Mouse (Mus musculus) mesoderm, embryonic 11.5 days (tissue): ENCODE data around the gene S1pr5.
"Not testable (repeated sequence)": the region's sequence is repeated elsewhere in the genome, so short reads cannot be mapped to it uniquely, and the experiment has no call there.

Experiments
- DNase-seq: peaks from one replicate; pipeline ENCODE4 v3.0.0-alpha.2; 2012; ENCODE audit warnings: low read depth, low spot score

Gene S1pr5

DNA sequence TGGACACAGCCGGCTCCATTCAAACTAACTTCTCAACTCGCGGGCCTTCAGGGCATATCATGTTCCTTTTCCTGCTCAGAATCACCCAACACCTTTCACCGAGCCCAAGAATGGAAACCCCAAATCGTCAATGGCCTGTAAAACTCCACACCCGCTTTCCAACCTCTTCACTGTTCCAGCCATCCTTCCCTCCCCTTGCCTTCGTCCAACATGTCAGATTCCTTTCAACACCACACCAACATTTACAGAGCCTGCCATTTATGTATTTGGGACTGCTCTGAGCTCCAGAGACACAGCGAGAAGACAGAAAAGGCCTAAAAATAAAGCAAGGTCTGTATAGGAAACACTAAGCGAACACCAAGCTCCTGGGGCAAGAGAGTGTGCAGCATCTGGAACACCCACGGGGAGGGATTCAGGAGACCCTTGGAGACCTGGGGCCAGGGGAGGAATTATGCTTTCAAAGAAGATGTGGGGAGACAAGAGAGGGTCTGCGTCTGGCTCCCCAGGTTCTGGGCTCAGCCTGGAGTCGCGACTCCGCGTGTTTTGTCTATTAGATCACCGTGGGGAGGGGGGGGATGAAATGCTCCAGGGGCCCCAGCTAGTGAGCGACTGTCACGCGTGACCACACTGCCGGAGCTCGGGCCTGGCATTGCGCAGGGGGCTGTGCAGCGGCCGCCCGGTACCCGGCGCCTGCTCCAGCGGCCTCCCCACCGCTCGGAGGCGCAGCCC, 10.1 kb downstream of the S1pr5 start:
- no peak for DNase-seq

DNA sequence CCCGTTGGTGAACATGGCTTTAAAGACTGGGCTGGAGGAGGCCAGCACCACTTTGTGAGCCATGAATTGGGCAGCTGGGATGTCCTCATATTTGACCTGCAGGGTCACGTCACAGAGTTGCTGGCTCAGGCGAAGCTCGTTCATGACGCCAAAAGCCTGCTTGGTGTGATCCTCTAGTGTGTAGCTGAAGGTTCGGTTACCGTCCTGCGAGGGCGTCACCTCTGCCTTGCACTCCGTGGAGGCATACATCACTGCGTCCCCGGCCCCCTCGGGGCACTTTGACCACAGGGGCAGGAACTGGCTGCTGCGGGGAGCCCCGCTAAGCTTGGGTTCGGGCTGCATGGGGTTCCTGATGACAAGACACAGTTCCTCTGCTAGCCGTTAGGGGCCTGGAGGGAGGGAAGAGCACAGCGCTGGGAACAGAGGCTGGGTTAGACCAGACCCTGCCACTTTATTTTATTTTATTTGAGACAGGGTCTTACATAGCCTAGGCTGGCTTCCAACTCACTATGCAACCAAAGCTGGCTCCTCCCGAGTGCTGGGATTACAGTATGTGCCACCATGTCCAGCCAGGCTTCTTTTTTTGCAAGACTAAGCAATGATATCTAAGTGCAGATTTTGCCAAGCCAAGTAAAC, 10.8 kb downstream of the S1pr5 start:
- DNase-seq, result no peak

DNA sequence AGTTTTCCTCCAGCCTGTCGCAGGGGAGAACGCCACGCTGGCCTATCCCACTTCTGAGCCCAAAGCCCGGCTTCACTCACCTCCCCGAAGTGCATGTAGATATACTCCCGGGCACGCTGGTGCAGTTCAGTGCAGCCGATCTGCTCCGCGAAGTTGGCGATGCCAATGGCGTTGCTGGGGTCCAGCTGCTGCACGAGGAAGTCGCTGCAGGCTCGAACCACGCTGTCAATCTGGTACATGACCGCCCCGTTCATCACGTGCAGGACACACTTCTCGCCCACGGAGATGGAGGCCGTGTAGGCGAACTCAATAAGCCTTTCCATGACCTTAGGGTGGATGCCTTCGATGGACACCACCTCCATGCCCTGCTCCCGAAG, 11.3 kb downstream of the S1pr5 start:
- no peak for DNase-seq

DNA sequence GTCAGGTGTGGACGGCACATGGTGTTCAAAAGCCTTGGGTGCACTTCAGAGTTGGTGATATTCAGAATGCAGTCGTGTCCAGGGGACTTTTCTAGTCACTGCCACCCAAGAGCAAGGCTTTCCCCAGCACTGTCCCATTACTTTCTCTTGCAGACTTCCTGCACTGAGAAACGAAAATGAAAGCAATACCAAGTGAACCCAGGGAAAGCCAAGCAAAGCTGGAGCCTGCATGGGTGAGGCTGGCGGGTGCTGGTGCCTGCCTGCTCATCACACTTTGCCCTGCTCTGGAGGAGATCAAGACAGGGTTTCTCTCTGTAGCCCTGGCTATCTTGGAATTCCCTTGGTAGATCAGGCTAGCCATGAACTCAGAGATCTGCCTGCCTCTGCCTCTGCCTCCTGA, 12.9 kb downstream of the S1pr5 start:
- DNase-seq, result no peak

DNA sequence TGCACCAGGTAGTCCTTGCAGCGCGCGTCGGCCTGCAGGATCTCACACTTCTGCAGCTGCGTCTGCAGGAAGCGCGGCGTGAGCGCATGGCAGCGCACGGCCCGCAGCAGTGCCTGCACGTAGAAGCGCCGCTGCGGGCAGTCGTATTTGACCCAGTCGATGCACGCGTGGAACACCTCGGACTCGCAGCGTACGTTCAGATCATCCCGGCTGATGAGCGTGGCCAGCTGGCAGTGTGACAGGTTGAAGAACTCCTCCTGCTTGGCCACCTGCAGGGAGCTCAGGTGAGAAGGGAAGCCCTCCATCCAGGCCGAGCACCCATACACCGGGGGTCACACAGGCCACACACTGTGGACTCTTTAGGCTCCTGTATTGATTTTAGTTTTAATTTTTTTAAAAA, 14.4 kb downstream of the S1pr5 start:
- DNase-seq, result no peak

DNA sequence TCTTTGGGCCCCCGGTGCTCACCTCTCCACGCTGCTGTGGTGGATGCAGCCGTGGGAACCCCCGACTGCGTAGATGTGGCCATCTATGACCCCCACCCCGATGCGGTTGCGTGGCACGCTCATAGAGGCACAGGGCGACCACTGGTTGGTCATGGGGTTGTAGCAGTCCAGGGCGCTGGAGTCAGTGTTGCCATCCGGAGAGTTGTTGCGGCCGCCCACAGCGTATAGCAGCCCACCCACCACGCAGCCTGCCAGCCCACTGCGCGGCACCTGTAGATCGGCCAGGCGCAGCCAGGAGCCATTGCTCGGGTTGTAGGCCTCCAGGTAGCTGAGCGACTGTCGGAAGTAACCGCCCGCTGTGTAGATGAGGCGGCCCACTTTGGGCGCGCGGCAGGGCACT, 14.9 kb downstream of the S1pr5 start:
- no peak for DNase-seq

DNA sequence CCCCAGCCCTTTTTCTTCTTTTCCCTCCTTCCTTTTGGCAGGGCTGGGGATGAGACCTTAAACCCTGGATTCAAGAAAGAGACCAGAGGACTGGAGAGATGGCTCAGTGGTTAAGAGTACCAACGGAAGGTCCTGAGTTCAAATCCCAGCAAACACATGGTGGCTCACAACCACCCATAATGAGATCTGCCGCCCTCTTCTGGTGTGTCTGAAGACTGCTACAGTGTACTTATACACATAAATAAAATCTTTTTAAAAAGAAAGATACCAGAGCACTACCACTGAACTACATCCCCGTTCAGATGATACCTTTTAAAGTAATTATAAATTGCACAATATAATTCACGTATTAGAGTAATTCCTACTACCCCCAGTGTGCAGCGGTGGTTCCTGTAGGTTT, 15.4 kb downstream of the S1pr5 start:
- DNase-seq, result no peak

DNA sequence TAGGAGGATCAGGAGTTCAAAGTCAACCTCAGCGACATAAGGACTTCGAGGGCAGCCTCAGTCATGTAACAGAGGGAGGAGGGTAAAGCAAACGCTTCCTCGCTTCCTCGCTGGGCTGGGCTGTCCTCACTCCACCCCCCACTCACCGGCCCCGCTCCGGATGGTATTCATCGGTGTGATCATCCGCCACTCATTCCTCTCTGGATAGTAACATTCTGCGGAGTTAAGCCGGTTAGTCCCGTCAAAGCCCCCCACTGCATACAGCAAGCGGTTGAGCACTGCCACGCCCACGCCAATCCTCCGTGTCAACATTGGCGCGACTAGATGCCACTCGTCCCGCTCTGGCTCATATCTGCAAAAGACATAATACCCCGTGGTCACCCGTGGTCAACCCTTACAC, 16.7 kb downstream of the S1pr5 start:
- no peak for DNase-seq

DNA sequence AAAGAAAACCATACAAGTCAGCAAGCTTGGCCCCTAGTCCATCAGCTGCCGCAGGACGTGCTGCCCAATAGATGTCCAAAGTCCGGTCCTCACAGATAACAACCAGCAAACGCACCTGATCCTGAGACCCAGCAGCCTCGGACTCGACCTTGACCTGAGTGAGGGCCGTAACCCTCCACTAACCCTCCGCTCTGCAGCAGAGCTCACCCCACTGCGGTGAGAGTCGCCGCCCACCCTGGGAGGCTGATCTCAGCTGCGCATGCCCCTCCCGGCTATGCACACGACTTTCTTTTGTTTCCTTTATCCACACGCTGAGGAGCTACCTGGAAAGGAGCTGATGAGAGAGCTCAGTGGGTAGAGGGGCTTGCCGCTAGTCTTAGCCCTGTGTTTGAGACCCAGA, 20.9 kb downstream of the S1pr5 start:
- no peak for DNase-seq

DNA sequence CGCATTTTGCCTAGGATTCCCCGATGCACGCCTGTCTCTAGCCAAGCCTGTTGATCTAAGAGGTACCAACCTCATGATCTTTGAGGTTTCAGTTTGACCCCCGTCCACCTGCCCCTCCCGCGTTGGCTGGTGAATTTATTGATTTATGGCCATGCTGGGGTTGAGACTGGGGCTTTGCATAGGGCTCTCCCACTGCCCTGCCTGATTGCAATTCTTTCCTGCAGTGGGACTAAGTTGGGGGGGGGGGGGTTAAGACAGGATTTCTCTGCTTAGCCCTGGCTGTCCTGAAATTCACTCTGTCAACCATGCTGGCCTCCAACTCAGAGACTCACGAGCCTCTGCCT, 22.9 kb downstream of the S1pr5 start:
- DNase-seq, result no peak

DNA sequence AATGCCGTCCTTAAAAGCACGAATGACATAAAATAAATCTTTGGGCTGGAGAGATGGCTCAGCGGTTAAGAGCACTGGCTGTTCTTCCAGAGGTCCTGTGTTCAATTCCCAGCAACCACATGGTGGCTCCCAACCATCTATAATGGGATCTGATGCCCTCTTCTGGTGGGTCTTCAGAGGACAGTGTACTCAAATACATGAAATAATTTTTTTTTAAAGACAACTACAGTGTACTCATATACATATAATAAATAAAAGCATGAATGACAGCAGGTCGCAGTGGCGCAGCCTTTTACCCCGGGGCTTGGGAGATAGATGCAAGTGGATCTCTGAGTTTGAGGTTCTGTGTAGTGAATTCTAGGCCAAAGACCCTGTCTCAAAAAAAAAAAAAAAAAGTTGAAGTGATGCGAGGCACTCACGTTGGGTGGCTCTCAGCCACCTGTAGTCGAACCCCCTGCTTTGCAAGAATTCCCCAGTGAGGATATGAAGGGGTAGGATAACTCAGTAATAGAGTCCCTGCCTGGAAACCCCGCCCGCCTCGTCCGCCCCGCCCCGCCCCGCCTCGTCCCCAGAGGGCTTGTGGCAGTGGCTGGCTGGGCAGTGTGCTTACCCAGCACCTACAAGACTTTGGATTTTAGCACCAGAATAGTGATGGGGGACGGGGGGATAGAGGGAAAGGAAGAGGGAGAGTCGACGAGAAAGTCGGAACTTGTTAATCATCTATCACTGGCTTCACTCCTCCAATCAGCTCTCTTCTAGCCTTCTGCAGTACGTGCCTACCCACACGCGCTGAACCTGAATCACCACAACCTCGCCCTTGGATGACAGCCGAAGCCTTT, 23.4 kb downstream of the S1pr5 start:
- DNase-seq, result no peak

DNA sequence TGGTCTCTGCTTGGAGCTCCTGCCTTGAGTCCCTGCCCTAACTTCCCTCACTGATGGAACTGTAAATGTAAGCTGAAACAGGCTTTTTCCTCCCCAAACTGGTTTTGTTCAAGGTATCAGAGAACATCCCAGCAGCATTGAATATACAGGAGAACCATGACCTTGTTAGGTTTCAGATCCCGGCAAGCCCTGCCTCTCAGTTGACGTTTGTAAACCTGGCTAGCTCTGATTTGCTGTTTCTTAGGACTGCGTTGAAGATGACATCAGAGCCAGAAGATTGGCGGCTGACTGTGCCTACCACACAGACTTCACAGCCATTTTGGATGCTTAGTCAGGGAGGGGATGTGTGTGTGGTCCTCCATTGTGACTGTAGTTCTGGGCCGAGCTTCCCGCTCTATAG, 24.3 kb downstream of the S1pr5 start:
- no peak for DNase-seq

DNA sequence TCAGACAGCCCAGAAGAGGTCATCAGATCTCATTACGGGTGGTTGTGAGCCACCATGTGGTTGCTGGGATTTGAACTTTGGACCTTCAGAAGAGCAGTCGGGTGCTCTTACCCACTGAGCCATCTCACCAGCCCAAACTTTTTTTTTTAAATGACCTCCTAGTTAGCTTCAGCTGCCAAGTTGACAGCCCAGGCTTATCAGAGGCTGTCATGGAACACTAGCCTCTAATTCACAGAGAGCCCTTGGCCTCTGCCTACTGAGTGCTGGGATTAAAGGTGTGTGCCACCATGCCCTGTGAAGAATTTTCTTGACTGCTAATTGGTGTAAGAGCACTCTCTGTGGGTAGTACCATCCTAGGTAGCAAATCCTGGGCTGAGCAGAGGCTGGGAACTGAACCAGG, 24.8 kb downstream of the S1pr5 start:
- not testable (repeated sequence) for DNase-seq

DNA sequence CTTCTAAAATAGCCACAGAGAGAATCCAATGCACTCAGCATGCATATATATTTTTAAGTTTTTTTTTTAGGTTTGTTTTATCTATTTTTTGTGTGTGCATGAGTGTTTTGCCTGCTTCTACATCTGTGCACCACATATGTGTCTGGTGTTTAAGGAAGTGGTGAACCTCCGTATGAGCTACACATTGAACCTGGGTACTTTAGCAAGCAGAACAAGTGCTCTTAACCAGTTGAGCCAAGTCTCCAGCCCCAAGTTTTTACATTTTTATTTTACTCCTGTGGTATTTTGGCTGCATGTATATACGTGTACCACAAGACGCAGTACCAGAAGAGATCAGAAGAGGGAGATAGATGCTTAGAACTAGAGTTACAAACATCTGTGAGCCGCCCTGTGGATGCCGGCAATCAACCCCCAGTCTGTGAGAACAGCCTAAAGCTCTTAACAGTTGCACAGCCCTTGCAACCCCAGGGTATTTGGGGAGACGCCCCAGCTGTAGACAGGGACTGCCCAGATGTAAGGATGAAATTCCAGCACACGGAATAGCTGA, 26.8 kb downstream of the S1pr5 start:
- peak; percentile 84 for DNase-seq

DNA sequence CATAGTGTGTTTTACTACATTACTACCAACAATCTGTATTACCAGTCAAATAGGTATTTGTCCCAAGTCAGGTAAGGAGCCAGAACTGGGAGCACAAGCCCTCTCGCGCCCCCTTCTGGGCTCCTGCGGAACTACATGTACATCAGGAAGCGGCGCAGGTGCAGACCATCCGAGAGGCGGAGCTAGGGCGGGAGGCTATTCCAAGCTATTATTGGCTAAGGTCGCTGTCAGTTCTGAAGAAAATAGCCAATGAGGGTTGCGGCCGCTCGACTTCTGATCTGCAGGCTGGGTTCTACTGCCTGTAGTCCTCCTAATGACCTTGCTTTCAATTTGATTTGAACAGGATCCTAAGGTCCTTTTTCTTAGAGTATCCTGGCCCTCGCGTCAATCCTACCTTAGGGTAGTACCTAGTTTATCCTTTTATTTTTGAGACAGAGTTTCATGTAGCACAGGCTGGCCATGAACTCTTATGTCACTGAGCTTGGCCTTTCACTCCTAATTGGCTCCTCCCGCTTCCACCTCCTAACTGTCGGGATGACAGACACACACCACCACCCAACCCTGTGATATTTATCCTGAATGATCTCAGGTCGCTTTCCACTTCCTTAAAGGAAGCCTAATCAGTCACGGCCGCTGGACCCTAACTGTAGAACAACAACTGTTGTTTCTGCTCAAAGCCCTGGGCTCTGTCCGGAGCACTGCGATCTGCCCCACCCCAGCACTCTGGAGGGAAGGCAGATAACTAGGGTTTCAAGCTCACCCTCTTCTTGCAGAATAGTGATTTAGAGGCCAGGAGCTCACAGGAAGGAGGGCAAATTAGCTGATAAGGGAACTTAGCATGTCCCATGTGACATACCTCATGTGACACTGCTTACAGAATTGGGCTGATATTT, 27.5 kb downstream of the S1pr5 start:
- DNase-seq, result peak; percentile 92

DNA sequence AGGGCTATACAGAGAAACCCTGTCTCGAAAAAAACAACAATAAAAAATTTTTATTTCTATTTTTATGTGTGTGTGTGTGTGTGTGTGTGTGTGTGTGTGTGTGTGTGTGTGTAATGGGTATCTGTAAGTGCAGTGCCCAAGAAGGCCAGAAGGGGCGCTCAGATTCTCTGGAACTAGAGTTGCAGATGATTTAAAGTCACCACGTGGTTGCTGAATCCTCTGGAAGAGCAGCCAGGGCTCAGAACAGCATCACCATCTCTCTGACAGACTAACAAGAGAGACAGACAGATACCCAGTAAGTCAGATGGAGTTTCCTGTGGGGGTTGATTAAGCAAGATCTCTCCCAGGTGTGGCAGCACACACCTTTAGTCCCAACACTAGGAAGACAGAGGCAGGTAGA, 28.4 kb downstream of the S1pr5 start:
- no peak for DNase-seq

DNA sequence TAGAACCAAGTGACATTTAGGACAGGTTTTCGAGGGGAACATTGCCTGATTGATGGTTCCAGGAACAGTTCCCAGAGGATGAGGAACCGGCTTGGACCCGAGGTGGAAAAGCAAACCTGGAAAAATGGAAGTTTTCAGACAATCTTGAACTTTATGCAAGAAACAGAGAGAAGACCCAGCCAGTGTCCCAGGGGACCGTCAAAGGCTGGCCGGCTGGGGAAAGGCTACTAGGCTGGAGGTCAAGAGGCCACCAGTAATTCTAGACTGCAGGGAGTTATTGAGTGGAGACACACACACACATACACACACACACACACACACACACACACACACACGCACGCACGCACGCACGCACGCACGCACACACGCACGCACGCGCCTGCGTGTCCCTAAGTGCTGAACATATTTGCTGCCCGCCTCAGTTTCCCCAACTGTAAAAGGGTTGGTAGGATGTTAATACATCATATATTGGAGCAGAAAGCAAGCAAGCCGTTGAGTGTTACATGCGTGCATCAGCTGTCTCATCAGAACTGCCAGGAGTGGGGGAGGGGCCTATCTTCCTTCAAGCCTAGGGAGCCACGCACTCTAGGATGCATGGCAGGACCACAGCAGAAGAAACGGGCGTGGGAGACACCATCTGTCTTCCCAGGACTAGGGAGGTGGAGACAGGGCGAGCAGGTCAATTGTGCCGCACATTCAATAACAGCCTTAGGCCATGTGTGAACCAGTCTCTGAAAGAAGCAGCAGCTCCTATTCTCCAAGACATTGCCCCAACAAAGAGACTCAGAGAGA, 32.0 kb downstream of the S1pr5 start:
- no peak for DNase-seq

DNA sequence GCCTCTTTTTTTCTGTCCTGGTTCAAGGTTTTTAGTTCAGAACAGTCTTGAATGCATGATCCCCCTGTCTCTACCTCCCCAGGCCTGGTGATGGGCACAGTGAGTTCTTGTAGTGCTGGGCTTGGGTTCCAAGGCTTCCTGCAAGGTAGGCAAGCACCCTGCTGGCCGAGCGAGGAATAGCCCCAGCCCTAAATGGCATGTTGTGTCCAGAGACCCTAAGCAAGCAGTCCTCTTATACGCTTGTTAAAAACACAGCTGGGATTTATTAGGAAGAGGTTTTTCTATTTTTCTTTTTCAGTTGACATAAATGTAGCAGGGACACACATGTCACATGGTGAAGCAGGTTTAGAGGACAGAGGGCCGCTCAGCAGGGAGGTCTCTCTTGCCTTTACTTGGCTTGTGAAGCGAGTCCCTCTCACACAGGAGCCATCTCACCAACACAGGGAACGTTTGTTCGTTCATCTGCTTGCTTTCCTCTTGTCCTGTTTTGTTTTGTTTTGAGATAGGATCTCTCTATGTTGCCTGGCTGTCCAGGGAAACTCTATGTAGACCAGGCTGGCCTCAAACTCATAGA, 34.5 kb downstream of the S1pr5 start:
- no peak for DNase-seq

DNA sequence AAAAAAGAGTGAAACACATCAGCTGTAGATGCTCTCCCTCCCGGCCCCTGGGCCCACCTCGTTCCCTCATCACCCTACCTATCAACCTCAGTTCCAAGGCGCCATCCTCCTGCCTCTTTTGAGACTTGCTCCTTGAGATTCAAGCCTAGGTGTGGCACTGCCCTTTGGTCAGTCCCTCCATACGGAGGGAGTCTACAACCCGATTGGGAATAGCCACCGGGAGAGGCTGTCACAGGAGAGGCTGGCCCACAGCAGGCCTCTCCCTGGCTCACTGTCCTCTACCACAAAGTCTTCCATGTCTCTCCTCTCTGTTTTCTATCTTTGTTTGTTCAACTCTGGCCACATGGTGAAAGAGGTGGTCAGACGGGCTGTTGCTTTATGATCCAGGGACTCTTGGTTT, 36.6 kb downstream of the S1pr5 start:
- DNase-seq, result no peak

DNA sequence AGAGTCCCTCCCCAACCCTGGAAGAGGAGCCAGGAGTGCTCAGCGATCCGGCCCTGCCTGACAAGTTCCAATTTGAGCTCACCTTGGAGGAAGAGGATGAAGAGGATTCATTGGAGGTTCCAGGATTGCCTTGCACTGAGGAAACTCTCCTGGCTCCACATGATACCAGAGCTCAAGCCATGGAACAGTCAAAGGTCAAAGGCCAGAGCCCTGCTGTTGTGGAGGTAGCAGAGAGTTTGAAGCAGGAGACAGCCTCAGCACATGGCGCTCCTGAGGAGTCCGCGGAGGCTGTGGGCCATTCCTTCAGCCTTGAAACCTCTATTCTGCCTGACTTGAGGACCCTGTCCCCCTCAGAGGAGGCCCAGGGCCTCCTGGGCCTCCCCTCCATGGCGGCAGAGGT, 37.4 kb downstream of the S1pr5 start:
- no peak for DNase-seq
